Mouse (Mus musculus) layer of hippocampus, postnatal 10 days (tissue): ENCODE results near the gene Utp6. TPM values are rescaled to one million over a fixed set of nuclear protein-coding genes. Genes with fewer than 3 reads are reported as not detected.
A peak's percentile ranks its signal among the peaks of the same experiment; 100 is the strongest.

Experiments used
- DNase-seq, 2 experiments: peaks; one replicate each; pipeline ENCODE4 v3.0.0; 2021; ENCODE audit warnings: low spot score in 2 of 2
- total RNA-seq, 2 experiments: library from RNA; stranded (reverse); gene quantifications; 2 replicates each; pipeline ENCODE4 v1.2.3; 2021

Gene Utp6
- total RNA-seq, 2 experiments from 2014 or later = 37.6 to 40.1 TPM

DNA sequence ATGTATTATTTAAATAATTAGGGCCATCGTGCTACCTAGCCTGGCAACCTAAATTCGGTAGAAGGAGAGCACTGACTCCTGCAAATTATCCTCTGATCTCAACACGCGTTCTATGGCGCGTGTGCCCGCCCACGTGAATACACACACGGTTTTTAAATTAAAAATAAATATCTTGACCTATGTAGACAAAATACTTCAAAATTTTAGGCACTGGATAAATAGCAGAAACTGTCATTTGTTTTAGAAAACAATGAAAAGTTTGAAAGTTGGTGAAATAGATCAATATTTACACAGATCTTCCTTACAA, 640 bp upstream of the Utp6 start:
- no peak for DNase-seq

DNA sequence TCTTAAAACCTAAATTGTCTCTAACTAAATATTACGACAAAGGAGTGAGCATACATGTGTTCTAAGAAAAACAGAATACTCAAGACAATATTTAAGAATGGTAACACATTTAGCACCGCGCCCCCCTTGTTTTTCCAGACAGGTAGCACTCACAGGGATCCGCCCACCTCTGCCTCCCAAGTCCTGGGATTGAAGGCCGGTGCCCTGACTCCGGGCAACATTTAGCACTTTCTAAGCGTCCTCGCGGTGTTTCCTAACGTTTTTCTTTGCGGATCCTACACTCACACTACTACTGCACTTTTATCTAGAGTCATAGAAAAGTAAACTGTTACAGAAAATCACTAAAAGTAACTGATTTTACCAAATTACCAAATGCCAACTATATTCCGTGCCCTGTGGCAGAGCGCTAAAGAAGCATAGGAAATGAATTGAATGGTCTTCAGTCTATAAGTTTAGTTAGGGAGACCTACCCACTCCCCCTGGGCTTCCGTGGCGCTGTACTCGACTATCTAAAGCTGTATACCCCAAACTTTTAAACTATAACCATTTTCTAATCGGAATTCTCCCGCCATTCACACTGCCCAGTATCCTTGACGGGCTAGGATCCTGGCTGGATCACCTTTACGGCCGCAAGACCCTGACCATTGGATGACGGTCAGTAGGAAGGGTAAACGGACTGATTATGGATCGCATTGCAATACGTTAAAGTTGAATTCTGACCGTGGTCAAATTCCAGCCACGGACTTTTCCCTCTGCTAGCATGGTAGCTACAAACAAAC, 655 bp downstream of the Utp6 start:
- no peak for DNase-seq

DNA sequence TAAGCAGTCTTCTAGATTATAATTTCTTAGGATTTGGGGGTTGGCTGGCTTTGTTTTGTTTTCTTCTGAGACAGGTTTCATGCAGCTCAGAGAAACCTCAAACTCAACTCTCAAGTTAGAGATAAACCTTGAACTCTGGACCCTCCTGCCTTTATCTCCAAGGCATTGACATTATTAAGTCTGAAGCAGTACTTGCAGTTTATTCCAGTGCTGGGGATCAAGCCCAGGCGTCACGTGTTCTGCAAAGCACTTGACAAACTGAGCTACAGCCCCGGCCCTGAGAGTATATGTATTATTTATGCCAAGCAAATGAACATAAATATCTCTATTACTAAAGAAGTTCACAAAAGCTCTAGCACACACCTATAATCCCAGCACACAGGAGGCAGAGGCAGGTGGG, 14.9 kb downstream of the Utp6 start:
- DNase-seq = no peak

GRCm38 (mm10) chr11:79943601-79944000, 18.6 kb downstream of the Utp6 start:
- DNase-seq = no peak

- DNase-seq = no peak
Measured at GRCm38 (mm10) chr11:79943136-79943535, 19.1 kb downstream of the Utp6 start.

GRCm38 (mm10) chr11:79935766-79936165, 26.4 kb downstream of the Utp6 start:
- DNase-seq = no peak

DNA sequence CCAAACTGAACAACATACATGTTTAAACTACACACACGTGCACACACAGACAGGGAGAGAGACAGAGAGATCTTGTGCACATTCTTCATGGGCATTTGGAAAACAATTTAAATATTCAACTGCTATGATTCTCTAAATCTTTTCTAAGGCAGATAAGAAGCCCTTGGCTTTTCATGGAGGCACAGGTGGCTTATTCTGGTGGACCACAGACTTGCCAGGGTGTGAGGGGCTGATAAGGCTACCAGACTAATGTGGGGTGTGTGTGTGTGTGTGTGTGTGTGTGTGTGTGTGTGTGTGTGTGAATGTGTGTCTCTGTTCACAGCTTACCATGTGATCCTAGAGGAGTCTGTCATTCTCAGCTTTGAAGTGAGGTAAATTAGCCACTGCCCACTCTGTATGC, 39.4 kb downstream of the Utp6 start:
- no peak for DNase-seq

GRCm38 (mm10) chr11:79922157-79922556, 40.0 kb downstream of the Utp6 start:
- no peak for DNase-seq

DNA sequence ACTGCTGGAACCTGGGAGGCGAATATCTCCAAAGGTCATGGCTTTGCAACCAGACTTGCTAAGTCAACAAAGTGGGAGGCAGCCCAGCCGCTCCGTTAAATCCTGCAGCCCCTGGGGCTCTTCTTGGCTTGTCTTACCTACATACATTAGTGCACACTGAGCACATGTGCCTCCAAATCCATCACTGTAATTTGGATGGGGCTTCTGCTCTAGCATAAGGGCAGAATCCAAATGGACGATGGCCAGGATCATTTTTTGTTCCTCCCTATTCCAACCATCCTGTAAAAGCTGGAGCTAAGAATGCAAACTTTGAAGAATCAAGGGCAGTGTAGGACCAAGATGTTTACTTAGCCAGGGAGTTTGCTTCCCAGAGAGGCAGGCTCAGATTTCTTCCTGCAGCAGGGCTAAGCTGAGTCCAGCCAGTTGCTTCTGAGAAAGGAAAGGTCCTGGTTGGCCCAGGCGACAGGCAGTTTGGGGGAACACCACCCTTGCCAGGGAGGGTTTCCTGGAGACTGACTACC, 41.6 kb downstream of the Utp6 start:
- no peak for DNase-seq

GRCm38 (mm10) chr11:79919685-79920504, 42.3 kb downstream of the Utp6 start:
- peak; percentile 84 to 89 for DNase-seq

DNA sequence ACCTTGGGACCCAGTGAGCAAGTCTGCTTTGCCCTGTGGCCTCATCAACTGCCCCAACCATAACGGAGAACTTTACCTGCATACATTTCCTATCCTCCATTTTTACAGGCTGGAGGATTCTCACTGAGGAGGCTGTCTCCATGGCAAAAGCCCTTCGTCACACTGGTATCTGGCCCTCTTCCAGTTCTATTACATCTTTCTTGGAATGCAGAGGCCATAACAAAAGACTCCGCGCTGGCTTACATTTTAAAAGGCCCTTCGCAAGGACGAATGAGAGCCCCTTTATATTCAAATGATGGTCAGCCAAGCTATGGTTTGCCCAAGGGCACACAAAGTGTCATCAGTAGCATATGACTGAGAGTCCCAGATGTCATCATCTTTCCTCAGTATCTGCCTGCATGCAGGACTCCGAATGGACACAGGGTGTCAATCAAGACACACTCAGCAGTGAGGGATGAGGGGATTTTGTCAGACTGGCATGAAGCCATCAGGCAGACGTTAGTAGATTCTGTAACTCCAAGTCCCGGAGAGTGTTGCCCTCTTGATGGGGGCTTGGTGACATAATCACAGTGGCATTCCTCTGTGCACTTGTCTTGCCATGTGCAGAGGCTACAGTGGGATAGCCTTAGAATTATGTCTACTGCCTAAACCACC, 46.4 kb downstream of the Utp6 start:
- DNase-seq = no peak

DNA sequence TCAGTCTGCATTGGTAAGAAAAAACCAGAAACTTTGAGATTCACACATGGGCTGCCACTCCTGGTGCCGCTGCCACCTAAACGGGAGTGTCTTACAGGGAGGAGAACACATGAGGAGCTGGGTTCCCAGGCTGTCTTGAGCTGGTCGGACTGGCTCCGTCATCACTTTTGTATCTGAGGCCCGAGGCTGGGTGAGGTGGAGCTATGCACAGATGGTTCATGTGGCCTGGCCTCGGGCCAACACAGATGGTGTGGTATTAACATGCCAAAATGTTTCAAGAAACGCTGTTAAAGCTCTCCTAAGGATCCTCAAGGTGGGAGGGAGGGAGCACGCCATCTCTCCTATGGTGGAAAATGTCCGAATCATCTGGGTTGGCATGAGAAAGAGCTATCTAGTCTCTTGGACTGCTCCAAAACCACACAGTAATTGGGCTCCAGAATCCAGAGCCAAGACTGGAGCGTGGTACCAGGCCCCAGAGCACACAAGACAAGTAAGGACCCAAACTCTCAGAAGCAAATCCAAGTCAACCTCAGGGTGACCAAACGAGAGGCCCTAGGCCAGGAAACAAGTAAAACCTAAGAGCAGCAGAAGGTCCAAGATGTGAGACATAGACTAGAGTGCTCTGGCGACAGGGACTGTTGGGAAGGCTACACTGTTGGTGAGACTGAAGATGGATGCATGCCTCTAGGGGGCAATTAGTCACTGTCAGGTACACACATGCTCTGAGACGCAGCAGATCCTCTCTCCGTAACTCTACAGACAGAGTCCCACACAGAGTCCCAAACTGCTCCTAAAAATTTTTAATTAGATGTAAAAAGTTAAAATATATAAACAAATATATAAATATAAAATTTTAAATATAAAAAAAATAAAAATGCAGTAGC, 53.3 kb downstream of the Utp6 start:
- DNase-seq = peak; percentile 54 to 62

DNA sequence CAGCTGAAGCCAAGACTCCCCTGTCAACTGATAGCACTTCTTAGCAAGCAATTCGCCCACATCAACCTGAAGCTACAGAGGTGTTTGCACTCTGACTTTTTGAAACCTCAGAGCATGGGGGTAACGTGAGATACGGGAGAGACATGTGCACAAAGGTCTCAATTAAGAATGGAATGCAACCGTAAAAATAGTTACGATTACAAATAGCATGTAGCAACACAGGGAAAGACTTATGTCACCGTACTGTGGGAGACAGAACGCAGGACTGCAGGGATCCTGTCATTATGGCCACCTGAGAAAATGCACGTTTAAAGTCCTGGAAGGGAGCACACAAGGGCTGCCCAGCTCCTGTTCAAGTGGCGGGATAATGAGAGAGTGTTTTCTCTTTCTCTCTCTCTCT, 55.3 kb downstream of the Utp6 start:
- DNase-seq = no peak

DNA sequence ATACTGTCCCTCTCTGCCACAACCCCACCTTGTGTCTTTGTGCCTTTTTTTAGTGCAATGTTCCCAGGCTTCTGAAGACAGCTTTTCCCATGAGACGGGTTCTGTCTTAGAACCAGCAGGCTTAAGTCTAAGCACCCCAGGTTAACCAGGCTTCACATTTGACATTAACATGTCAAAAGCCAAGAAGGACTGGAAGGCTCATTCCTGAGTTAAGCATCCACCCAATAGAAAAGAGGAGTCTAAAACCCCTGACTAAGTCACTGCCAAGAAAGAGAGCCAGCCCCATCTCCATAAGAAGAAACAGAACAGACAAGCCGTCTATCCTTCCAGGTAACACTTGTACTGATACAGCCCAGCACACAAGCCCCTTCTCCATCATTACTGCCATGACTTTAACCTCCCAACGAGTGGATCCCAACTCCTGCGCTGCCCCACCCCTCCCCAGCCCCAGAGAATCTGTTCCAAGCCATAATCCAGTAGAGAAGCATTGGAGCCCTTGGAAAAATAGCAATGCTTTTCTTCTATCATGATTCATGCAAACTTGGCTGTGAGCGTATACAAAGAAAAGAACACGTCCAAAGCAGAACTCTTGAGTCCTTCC, 59.2 kb downstream of the Utp6 start:
- DNase-seq = no peak

- DNase-seq = no peak
Measured at GRCm38 (mm10) chr11:79901146-79901545, 61.0 kb downstream of the Utp6 start.

DNA sequence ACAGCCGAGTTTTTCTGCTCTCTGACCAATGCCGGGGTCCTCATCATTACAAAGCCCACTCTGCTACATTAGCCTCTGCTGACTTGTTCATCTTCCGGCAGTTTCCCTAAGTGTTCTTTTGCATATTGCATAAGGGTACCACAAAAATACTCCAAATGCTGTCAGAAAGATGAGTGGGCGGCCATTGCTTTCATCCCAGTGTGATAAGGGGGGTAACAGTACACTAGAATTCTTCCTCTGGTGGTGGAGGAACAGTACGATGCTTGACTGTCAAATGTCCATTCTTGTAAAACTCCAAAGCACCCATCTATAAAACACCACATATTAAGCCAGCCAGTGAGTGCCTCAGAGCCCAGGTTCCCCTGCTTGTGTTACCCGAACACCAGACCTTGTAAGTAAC, 69.9 kb downstream of the Utp6 start:
- DNase-seq = peak in 1 of 2 experiments; percentile 16

GRCm38 (mm10) chr11:79890822-79891221, 71.4 kb downstream of the Utp6 start:
- DNase-seq = no peak

DNA sequence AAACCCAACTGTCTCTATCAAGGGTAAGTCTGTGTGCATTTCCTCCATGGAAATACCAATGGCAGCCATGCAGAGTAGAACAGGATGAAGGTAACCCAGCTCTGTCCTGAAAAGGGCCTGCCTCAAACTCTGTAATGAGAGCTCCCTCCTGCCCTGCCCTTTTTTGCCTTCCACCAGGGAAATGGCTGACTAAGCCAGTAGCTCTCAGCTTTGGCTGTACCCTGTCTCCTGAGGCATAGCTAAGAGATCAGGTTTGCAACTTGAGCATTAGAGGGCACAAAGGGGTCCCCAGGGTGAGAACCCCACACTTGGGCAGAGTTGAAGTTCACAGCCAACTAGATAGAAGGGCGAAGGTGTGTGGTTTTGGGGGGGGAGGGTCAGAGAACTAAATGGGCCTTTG, 75.2 kb downstream of the Utp6 start:
- no peak for DNase-seq

DNA sequence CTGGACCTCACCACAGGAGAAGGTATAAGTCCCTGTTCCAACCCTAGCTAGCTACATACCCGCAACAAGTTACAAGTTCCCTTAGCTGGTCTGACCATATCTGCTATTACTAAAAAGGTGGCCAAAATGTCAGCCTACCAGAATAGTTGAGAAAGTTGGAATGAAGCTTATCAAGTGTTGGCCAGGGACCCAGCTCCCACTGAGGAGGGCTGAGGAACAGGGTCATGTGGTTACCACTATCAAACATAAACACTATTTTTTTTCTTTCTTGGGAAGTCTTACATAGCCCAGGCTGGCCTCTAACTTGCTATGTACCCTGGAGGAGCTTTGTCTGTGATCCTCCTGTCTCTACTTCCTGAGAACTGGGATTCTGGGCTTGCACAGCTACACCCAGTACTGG, 75.8 kb downstream of the Utp6 start:
- DNase-seq = no peak

- DNase-seq = no peak
Measured at GRCm38 (mm10) chr11:79885713-79886393, 76.3 kb downstream of the Utp6 start.
